Mouse (Mus musculus): ENCODE measurements around the gene Frg2f1. TPM values are rescaled to one million over a fixed set of nuclear protein-coding genes. Genes with fewer than 3 reads are reported as not detected.
"Not testable (repeated sequence)": the region's sequence is repeated elsewhere in the genome, so short reads cannot be mapped to it uniquely, and the experiment has no call there.

Frg2f1 gene
- polyA plus RNA-seq, 1 experiment, result 7.6 TPM

DNA sequence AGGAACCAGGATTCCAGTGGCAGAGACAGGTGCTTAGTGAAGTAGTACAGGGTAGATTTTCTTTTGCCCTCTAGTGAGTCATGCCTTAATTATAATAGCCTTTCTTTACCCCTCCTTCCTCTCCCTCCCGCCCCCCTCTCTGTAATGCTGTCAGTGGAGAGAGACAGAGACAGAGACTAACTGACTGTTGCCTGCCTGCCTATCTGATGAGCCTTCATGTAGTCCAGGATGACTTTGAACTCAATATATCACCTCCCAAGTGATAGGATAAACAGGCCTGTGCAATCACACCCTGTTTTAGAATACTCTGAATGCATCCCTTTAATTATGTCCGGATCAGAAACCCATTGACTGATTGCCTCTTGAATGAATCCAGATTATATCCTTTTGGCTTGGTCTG is 16.1 kb upstream of the Frg2f1 start:
- TF ChIP-seq POLR2A (IDR thresholded peaks at IDR 0.05; ENCODE audit: low read depth, low read length) (no peak), CTCF (conservative IDR thresholded peaks at IDR 0.05; ENCODE audit: insufficient read depth, insufficient read length, low read depth, low read length) (no peak)
- H3K27me3 ChIP-seq (replicated peaks; ENCODE audit: control insufficient read depth, insufficient read depth, low read length), result no peaks in the 10 kb centered on the region
- whole genome bisulfite sequencing, result 56% methylated on average over 2 of the region's 2 CpGs
- peaks cover 11% of the 10 kb centered on the region for H3K4me1 ChIP-seq (ENCODE audit: control insufficient read depth, insufficient read depth, low read length)
- no peak overlapping the region for H3K4me3 ChIP-seq (ENCODE audit: insufficient read depth, low read depth, low read length)
- no peak for DNase-seq
- H3K27ac ChIP-seq (ENCODE audit: insufficient read depth, low read depth, low read length), result no peak overlapping the region
- H3K36me3 ChIP-seq (ENCODE audit: control insufficient read depth, insufficient read depth, low read length), result no peaks in the 10 kb centered on the region

DNA sequence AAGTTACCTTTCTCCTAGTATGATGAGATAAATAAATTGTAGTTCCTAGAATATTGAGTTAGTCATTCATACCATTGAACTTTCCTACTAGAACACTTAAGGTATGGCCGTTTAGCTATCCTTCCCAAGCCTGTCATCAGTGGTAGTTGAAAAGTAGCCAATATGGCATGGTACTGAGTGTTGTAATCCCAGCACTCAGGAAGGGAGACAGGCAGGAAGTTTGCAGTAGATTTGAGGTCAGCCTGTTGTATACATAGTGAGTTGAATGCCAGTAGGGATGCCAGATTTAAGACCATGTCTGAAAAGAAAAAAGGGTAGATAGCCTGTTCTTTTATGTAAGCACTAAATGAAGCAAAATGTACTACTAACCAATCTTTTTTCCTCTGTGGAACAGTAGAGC is 11.5 kb upstream of the Frg2f1 start:
- Histone ChIP-seq H3K27me3 (replicated peaks; ENCODE audit: control insufficient read depth, insufficient read depth, low read length) (no peaks in the 10 kb centered on the region), H3K4me1 (ENCODE audit: control insufficient read depth, insufficient read depth, low read length) (peaks cover 12% of the 10 kb centered on the region), H3K27ac (ENCODE audit: insufficient read depth, low read depth, low read length) (no peak overlapping the region), H3K4me3 (ENCODE audit: insufficient read depth, low read depth, low read length) (no peak overlapping the region), H3K36me3 (ENCODE audit: control insufficient read depth, insufficient read depth, low read length) (no peaks in the 10 kb centered on the region)
- WGBS, result 15% methylated on average over 1 of the region's 1 CpGs
- no peak for DNase-seq
- no peak for TF ChIP-seq POLR2A (IDR thresholded peaks at IDR 0.05; ENCODE audit: low read depth, low read length)
- no peak for TF ChIP-seq CTCF (conservative IDR thresholded peaks at IDR 0.05; ENCODE audit: insufficient read depth, insufficient read length, low read depth, low read length)

DNA sequence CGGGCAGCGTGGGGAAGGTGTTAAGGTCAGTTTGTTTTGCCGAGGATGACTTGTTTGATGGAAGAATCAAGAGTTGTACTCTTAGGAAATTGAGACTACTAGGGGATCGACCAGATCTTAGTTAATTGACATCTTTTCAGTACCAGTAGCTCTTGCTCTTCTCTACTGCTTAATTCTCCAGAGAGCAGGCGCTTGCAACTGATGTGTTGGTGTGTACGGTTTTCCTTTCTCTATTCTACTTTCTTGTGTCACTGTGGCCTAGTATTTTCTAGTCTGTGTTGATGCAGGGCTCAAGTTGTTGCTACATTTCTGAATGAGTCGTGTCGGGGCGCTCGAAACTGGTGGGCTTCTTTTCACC is 1.2 kb upstream of the Frg2f1 start:
- TF ChIP-seq CTCF (conservative IDR thresholded peaks at IDR 0.05; ENCODE audit: insufficient read depth, insufficient read length, low read depth, low read length) (no peak), POLR2A (IDR thresholded peaks at IDR 0.05; ENCODE audit: low read depth, low read length) (no peak)

DNA sequence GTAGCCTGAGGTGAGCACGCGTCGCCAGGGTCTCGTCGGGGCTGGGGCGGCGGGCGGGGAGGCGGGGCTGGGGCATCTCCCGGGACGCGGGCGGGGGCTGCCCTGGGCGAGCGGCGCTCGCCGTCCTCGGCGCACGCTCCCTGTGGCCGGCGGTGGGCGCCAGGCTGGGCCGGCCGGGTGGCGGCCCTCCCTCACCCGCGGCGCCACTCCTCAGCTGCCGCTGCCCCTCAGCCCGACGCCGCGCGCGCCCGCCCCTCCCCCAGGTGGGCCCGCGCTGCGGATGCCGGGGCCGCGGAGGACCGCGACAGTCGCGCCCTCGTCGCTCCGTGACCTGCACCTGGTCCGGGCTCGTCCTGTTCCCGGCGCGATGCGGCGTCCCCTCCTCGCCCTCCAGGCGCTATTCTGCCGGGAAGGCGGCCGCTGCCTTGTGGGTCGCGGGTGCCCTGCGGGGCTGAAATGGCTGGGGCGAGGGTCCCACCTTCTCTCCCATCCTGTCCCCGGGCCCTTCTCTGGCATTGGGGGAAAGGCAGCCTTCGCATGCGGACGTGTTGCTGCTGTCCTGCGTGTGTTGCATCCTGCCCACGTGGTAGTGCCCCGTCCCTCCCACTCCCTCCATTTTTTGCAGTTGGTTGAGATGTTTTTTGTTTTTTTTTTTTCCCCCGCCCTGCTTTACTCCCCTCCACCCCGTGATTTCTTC is 655 bp upstream of the Frg2f1 start:
- H3K4me3 ChIP-seq (ENCODE audit: insufficient read depth, low read depth, low read length), result peak overlapping the region; percentile 87
- TF ChIP-seq POLR2A (IDR thresholded peaks at IDR 0.05; ENCODE audit: low read depth, low read length), result no peak
- no peak for TF ChIP-seq CTCF (conservative IDR thresholded peaks at IDR 0.05; ENCODE audit: insufficient read depth, insufficient read length, low read depth, low read length)
- peak; percentile 42 for DNase-seq
- under 1% methylated on average over 63 of the region's 76 CpGs for WGBS
- peaks cover 10% of the 10 kb centered on the region; the same call in 1 of the 2 replicates for H3K4me1 ChIP-seq (ENCODE audit: control insufficient read depth, insufficient read depth, low read length)
- H3K27me3 ChIP-seq (replicated peaks; ENCODE audit: control insufficient read depth, insufficient read depth, low read length), result no peaks in the 10 kb centered on the region
- no peaks in the 10 kb centered on the region for H3K36me3 ChIP-seq (ENCODE audit: control insufficient read depth, insufficient read depth, low read length)
- H3K27ac ChIP-seq (ENCODE audit: insufficient read depth, low read depth, low read length), result peak overlapping the region; percentile 86

More for the DNA sequence above, 1.2 kb upstream of the Frg2f1 start:
- no peaks in the 10 kb centered on the region for H3K36me3 ChIP-seq (ENCODE audit: control insufficient read depth, insufficient read depth, low read length)
- peak overlapping the region; percentile 59 for H3K27ac ChIP-seq (ENCODE audit: insufficient read depth, low read depth, low read length)
- peaks cover 10% of the 10 kb centered on the region; the same call in 1 of the 2 replicates for H3K4me1 ChIP-seq (ENCODE audit: control insufficient read depth, insufficient read depth, low read length)
- WGBS, result 6% methylated on average over 10 of the region's 10 CpGs
- no peak for DNase-seq
- no peaks in the 10 kb centered on the region for H3K27me3 ChIP-seq (replicated peaks; ENCODE audit: control insufficient read depth, insufficient read depth, low read length)
- H3K4me3 ChIP-seq (ENCODE audit: insufficient read depth, low read depth, low read length), result peak overlapping the region; percentile 87

DNA sequence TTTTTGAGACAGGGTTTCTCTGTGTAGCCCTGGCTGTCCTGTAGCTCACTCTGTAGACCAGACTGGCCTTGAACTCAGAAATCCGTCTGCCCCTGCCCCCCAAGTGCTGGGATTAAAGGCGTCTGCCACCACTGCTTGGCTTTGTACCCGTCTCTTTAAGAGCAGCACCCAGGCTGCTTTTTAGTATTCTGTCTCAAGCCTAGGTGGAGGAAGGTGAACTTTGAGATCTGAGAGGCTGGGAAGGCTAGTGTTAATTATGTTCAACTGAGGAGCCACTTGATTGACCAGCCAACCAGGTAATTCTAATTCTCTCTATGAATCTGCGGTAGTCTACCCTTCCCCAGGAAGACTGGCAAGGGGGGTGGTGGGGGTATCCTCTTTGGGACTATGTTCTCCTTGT is 1.9 kb downstream of the Frg2f1 start:
- peak; percentile 62 for DNase-seq

DNA sequence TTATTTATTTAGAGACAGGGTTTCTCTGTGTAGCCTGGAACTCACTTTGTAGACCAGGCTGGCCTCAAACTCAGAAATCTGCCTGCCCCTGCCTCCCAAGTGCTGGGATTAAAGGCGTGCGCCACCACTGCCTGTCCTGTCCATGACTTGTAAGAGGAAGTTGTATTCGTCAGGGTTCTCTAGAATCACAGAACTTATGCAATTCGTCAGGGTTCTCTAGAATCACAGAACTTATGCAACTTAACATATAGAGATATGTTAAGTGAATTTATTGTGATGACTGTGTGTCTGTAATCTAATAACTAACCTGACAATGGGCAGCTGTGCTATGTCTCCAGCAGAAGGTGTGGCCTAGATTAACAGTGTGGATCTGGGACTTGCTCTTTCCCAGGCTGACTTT is 2.7 kb downstream of the Frg2f1 start, which contains the start of gene Foxj3:
Gene Foxj3 (plus strand): TSS at position 390 of the 400 bp plus-strand sequence.
- not testable (repeated sequence) for H3K36me3 ChIP-seq (ENCODE audit: control insufficient read depth, insufficient read depth, low read length); H3K27ac ChIP-seq (ENCODE audit: insufficient read depth, low read depth, low read length); H3K4me3 ChIP-seq (ENCODE audit: insufficient read depth, low read depth, low read length); DNase-seq; H3K27me3 ChIP-seq (replicated peaks; ENCODE audit: control insufficient read depth, insufficient read depth, low read length); H3K4me1 ChIP-seq (ENCODE audit: control insufficient read depth, insufficient read depth, low read length)
- 96% methylated on average over 4 of the region's 4 CpGs for WGBS

More for the DNA sequence above, 1.9 kb downstream of the Frg2f1 start:
- Histone ChIP-seq H3K27ac (ENCODE audit: insufficient read depth, low read depth, low read length) (no peak overlapping the region), H3K4me1 (ENCODE audit: control insufficient read depth, insufficient read depth, low read length) (peaks cover 10% of the 10 kb centered on the region; the same call in 1 of the 2 replicates), H3K36me3 (ENCODE audit: control insufficient read depth, insufficient read depth, low read length) (no peaks in the 10 kb centered on the region), H3K4me3 (ENCODE audit: insufficient read depth, low read depth, low read length) (no peak overlapping the region), H3K27me3 (replicated peaks; ENCODE audit: control insufficient read depth, insufficient read depth, low read length) (no peaks in the 10 kb centered on the region)
- 57% methylated on average over 4 of the region's 4 CpGs for WGBS
- TF ChIP-seq CTCF (conservative IDR thresholded peaks at IDR 0.05; ENCODE audit: insufficient read depth, insufficient read length, low read depth, low read length), result no peak
- no peak for TF ChIP-seq POLR2A (IDR thresholded peaks at IDR 0.05; ENCODE audit: low read depth, low read length)

DNA sequence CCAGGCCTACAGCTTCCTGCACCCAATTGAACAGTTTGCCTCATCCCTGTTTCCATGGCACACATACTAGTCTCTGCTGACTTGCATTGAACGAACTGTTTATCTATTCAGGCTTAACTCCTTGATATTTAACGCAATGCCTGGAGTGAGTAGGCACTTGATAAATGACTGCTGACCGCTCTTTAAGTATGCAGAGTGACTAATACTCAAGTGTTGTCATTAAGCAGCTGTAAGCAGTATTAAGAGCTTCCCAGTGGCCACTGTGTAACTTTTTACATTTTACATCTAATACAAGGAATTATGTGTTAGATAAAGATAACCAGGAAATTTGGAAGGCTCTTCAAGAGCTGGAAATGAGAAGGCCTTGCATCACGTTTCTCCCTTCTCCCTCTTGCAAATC is 4.2 kb downstream of the Frg2f1 start:
- Histone ChIP-seq H3K27ac (ENCODE audit: insufficient read depth, low read depth, low read length) (no peak overlapping the region), H3K4me3 (ENCODE audit: insufficient read depth, low read depth, low read length) (no peak overlapping the region), H3K27me3 (replicated peaks; ENCODE audit: control insufficient read depth, insufficient read depth, low read length) (no peaks in the 10 kb centered on the region), H3K36me3 (ENCODE audit: control insufficient read depth, insufficient read depth, low read length) (no peaks in the 10 kb centered on the region), H3K4me1 (ENCODE audit: control insufficient read depth, insufficient read depth, low read length) (peaks cover 10% of the 10 kb centered on the region; the same call in 1 of the 2 replicates)
- no peak for TF ChIP-seq POLR2A (IDR thresholded peaks at IDR 0.05; ENCODE audit: low read depth, low read length)
- no peak for TF ChIP-seq CTCF (conservative IDR thresholded peaks at IDR 0.05; ENCODE audit: insufficient read depth, insufficient read length, low read depth, low read length)
- no peak for DNase-seq
- 73% methylated on average over 4 of the region's 4 CpGs for WGBS
